Mouse (Mus musculus): ENCODE results near the gene Grhpr.

DNA sequence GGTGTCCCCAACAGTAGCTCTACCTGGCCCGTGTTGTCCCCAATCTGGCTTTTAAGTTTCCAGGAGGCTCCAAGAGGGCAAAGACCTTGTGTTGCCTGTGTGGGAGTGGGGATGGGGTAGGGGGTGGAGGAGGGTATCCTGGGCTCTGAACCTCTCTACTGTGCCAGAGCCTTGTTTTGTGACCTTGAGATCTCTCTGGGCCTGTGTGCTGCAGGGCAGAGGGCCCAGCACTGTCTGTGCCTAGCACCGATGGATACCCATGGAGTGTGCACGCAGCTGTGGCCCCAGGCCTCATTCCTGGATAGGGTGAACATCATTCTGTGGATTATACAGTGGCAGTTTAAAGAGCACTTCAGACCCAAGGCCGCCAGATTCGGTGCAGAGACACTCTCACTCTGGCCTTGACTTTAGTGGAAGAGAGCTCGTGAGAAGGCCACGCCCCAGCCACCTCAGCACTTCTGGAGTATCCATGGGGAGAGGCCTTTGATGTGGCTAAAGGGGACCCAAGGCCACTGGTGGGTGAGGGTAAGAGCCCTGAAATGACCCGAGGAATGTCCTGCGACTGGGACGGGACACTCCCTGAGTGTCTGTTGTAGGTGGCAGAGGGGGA, 2.0 kb downstream of the Grhpr start:
- TF ChIP-seq CTCF (conservative IDR thresholded peaks at IDR 0.05; ENCODE audit: low read length) (no peak), NANOG (IDR thresholded peaks at IDR 0.05; ENCODE audit: borderline replicate concordance, low read length) (no peak)

All from E14TG2a.4 (cell line).